Mouse (Mus musculus): ENCODE measurements around the gene Anks3.

- TF ChIP-seq EP300 (IDR thresholded peaks at IDR 0.05; ENCODE audit: low read depth) (no peak), CTCF (IDR thresholded peaks at IDR 0.05; ENCODE audit: low read depth) (no peak)
Observed at GRCm38 (mm10) chr16:4957446-4957845, 6.6 kb downstream of the Anks3 start.
